Mouse (Mus musculus) heart, embryonic 10.5 days (tissue): ENCODE measurements around the gene Pkdrej. TPM values are rescaled to one million over a fixed set of nuclear protein-coding genes. Genes with fewer than 3 reads are reported as not detected.
"Not testable (repeated sequence)": the region's sequence is repeated elsewhere in the genome, so short reads cannot be mapped to it uniquely, and the experiment has no call there.

Source experiments
- DNase-seq: peaks from one replicate; pipeline ENCODE4 v3.0.0-alpha.2; 2017; ENCODE audit warnings: low spot score
- H3K27ac ChIP-seq: fragments of 300-500 bp; sonication (generic); 2 replicates; pipeline ENCODE4 v1.5.1; 2016; ENCODE audit warnings: mild to moderate bottlenecking
- H3K27me3 ChIP-seq: fragments of 300-500 bp; sonication (generic); 2 replicates; pipeline ENCODE4 v1.6.1; 2016; ENCODE audit warnings: mild to moderate bottlenecking; ENCODE audit not compliant: poor library complexity, insufficient read depth, severe bottlenecking
- H3K36me3 ChIP-seq: fragments of 300-500 bp; sonication (generic); 2 replicates; pipeline ENCODE4 v1.6.1; 2016; ENCODE audit warnings: mild to moderate bottlenecking, moderate library complexity
- H3K4me1 ChIP-seq: fragments of 300-500 bp; sonication (generic); 2 replicates; pipeline ENCODE4 v1.6.1; 2016; ENCODE audit warnings: mild to moderate bottlenecking
- H3K4me3 ChIP-seq: fragments of 300-500 bp; sonication (generic); 2 replicates; pipeline ENCODE4 v1.5.1; 2016; ENCODE audit warnings: mild to moderate bottlenecking, moderate library complexity
- H3K9me3 ChIP-seq: fragments of 300-500 bp; sonication (generic); 2 replicates; pipeline ENCODE4 v1.6.1; 2016; ENCODE audit warnings: mild to moderate bottlenecking, moderate library complexity
- WGBS: fragments of 180-500 bp; shearing (Covaris S2); methylation state at CpG from one replicate; pipeline ENCODE4 v1.1.7; 2016; 5-methylcytosine and 5-hydroxymethylcytosine counted together
- polyA plus RNA-seq: library from polyadenylated mRNA; unstranded; fragments of >200 nt; fragmentation: Nextera tagmentation; extraction: Ambion mirVana; gene quantifications from 2 replicates; pipeline ENCODE4 v1.2.1, GENCODE M21; 2016

Pkdrej gene
- polyA plus RNA-seq, 1 experiment from 2014 or later = 0.13 TPM

DNA sequence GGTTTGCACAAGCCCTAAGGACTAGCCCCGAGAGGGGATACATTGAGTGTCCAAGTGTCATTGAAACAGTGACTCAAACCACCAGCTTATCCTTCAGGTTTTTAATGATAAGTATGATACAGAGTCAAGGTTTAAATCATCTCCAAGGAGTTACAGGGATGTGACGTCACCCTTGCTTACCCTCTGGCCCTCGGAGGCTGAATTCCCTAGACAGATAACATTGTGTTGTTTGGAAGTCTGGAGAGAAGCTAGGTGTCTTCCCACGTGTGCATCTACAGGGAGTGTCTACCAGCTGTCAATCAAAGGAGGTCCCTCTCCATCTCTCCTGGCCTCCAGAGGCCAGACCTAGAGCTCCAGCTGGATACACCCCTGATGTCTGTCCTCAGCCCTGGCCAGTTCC, 14.6 kb downstream of the Pkdrej start:
- Histone ChIP-seq H3K4me3 (no peak overlapping the region), H3K9me3 (no peaks in the 10 kb centered on the region), H3K36me3 (peaks cover 9% of the 10 kb centered on the region; the same call in 1 of the 2 replicates), H3K27me3 (no peaks in the 10 kb centered on the region), H3K27ac (no peak overlapping the region), H3K4me1 (peaks cover 8% of the 10 kb centered on the region)
- WGBS = 58% methylated on average over 4 of the region's 4 CpGs
- no peak for DNase-seq

DNA sequence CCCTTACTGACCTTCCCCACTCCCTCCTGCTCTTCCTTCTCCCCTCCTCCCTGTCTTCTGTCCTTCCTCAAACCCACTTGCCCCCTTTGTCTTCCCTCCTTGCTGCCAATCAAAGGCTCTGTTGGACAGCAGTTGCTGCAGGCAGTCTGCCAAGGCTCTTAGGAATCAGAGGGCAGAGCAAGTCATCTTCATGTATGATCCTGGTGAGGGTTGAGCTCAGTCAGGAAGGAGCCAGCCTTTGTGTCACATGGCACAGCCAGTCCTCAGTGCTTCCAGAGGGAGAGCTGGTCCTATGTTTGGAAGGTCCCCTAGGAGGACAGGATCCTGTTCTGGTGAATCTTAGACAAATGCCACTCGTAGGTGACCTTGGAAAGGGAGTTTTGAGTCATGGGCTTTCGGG, 18.6 kb downstream of the Pkdrej start:
- H3K27ac ChIP-seq = no peak overlapping the region
- no peaks in the 10 kb centered on the region for H3K9me3 ChIP-seq
- peak; percentile 7 for DNase-seq
- H3K27me3 ChIP-seq = no peaks in the 10 kb centered on the region; the same call in 1 of the 2 replicates
- H3K36me3 ChIP-seq = peaks cover 9% of the 10 kb centered on the region; the same call in 1 of the 2 replicates
- 74% methylated on average over 2 of the region's 2 CpGs for WGBS
- no peaks in the 10 kb centered on the region for H3K4me1 ChIP-seq
- no peak overlapping the region for H3K4me3 ChIP-seq

DNA sequence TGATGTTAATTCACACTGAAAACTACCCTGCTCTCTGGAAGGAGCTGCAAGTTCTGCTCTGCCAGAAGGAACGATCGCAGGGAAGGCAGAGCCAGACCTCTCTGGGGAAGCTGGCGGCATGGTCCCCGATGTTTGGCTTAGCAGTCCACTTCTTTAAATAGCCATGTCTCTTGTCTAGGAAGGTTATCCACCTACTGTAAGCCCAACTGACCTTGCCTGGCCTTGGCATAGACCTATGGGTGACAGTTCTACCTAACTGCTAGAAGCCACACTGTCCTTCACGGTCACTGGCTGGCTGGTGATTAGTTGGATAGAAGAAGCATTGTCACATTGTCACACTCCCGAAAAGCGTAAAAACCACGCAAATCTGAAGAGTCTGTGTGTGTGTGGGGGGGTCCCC, 22.9 kb downstream of the Pkdrej start:
- no peaks in the 10 kb centered on the region for H3K36me3 ChIP-seq
- WGBS = 83% methylated on average over 8 of the region's 8 CpGs
- H3K4me3 ChIP-seq = no peak overlapping the region
- no peaks in the 10 kb centered on the region for H3K9me3 ChIP-seq
- H3K4me1 ChIP-seq = no peaks in the 10 kb centered on the region
- DNase-seq = peak; percentile 46
- no peak overlapping the region for H3K27ac ChIP-seq
- no peaks in the 10 kb centered on the region; the same call in 1 of the 2 replicates for H3K27me3 ChIP-seq

DNA sequence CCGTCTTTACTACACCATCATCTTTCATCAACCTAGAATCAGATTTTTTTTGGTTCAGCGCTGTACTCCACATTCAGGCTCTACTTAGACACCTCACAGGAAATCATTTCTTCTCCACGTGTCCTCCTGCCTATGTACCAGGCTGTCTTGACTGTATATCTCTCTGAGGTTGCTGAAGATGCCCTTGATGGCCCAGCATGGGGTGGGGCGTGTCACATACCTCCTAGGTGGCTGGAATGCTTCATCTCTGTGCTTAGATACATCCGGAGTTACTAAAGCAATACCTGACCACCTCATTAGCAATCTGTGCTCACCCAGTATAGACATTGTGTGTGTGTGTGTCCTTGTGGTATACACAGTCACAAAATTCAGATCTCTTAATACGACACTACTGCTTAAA, 26.0 kb downstream of the Pkdrej start:
- H3K36me3 ChIP-seq = no peaks in the 10 kb centered on the region
- no peak overlapping the region for H3K4me3 ChIP-seq
- DNase-seq = no peak
- H3K9me3 ChIP-seq = no peaks in the 10 kb centered on the region
- no peaks in the 10 kb centered on the region for H3K27me3 ChIP-seq
- WGBS = 73% methylated on average over 6 of the region's 6 CpGs
- no peaks in the 10 kb centered on the region for H3K4me1 ChIP-seq
- H3K27ac ChIP-seq = no peak overlapping the region

DNA sequence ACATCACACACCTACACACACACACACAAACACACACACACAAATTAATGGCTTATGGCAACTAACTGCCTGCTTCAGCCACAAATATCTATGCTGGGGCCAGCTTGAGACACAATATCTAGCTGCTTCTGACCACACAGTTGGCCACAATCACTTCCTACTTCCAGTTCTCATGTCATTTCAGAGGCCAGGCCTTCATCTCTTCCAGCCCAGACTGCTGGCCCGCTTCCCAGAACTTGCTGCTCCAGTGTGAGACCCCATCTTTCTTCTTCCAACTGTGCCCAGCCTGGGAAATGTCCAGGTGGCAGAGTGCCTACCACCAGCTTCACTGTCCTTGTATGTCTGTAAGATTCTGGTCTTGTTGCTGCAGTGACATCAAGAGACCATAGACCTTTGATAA, 28.7 kb downstream of the Pkdrej start:
- H3K4me3 ChIP-seq = no peak overlapping the region
- no peak for DNase-seq
- no peaks in the 10 kb centered on the region for H3K27me3 ChIP-seq
- H3K9me3 ChIP-seq = no peaks in the 10 kb centered on the region
- 77% methylated on average over 1 of the region's 1 CpGs for WGBS
- H3K36me3 ChIP-seq = no peaks in the 10 kb centered on the region
- no peaks in the 10 kb centered on the region; the same call in 1 of the 2 replicates for H3K4me1 ChIP-seq
- no peak overlapping the region for H3K27ac ChIP-seq

DNA sequence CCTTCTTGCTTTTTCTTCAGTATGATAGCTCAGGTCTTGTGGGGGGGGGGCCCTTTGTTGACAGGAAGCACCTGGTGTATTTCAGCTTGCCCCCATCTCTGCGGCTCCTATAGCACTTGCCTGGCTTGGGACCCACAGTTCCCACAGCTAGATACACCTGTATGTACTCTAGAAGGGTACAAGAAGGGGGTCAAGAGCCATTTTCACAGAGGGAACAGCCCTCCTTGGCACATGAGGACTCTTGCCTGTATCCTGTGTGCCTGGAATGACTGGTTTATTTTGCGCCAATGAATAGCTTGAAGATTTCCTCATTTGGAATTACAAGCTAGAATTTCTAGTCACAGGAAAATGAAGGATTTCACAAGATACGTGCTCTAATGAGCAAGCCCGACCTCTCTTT, 30.1 kb downstream of the Pkdrej start:
- Histone ChIP-seq H3K4me1 (no peaks in the 10 kb centered on the region; the same call in 1 of the 2 replicates), H3K4me3 (no peak overlapping the region), H3K36me3 (no peaks in the 10 kb centered on the region), H3K27me3 (no peaks in the 10 kb centered on the region), H3K9me3 (no peaks in the 10 kb centered on the region), H3K27ac (no peak overlapping the region)
- 81% methylated on average over 4 of the region's 4 CpGs for WGBS
- DNase-seq = peak; percentile 38

DNA sequence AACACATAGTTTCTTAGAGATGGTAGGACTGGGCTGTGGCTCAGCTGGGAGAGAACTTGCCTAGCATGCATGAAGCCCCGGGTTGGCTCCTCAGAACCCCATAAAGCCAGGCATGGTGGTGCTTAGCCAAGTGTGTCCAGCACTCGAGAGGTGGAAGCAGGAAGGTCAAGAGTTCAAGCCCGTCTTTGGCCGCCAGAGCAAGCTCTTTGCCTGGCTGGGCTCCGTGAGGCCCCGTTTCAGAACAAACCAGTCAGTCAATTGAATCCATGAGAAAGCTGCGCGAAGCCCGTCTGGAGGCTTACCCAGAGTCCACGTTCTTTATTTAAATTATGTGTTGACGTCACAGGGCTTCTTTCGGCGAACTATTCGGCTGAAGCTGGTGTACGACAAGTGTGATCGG, 32.9 kb downstream of the Pkdrej start:
- no peak overlapping the region for H3K27ac ChIP-seq
- WGBS = 73% methylated on average over 16 of the region's 16 CpGs
- no peak overlapping the region for H3K4me3 ChIP-seq
- no peaks in the 10 kb centered on the region for H3K9me3 ChIP-seq
- H3K27me3 ChIP-seq = no peaks in the 10 kb centered on the region
- peak; percentile 67 for DNase-seq
- H3K4me1 ChIP-seq = no peaks in the 10 kb centered on the region; the same call in 1 of the 2 replicates
- no peaks in the 10 kb centered on the region for H3K36me3 ChIP-seq

DNA sequence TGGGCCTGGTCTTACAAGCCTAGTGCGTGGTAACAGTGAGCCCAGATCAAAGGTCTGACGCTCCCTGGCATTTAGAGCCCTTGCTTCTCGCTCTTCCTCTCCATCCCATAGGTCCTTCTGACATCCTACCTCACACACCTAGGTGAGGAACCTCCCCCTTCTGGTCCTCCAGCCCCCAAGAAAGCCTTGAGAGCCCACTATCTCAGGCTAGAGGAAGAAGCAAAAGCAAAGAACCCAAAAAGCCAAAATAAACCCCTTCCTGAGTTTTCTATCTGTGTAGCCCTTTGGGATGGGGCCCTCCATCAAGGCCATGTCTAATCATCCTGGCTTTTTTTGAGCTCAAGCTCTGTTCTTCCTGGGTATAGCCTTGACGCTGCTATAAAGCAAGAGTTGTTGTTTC, 33.5 kb downstream of the Pkdrej start:
- DNase-seq = peak; percentile 71
- no peaks in the 10 kb centered on the region; the same call in 1 of the 2 replicates for H3K4me1 ChIP-seq
- no peak overlapping the region for H3K27ac ChIP-seq
- no peaks in the 10 kb centered on the region for H3K27me3 ChIP-seq
- WGBS = 91% methylated on average over 4 of the region's 4 CpGs
- no peaks in the 10 kb centered on the region for H3K36me3 ChIP-seq
- peaks cover 2% of the 10 kb centered on the region; the same call in 1 of the 2 replicates for H3K9me3 ChIP-seq
- H3K4me3 ChIP-seq = no peak overlapping the region

DNA sequence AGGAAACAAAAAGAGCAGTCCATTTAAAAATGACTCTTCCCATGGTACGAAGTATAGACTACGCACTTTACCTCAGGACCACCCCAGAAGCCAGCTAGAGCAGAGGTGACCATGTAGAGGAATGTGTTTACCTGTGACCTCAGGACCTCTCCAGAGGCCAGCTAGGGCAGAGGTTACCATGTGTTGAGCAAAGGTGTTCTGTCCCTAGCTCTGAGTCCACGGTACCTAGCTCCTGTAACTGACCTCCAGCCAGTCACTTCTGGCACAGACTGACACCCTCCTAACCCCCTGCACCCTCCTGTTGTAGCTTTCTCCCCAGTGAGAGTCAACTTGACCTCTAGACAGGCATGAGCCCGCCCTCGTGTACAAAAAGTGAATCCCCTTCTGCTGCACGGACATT, 34.1 kb downstream of the Pkdrej start:
- H3K27ac ChIP-seq = no peak overlapping the region
- peak; percentile 65 for DNase-seq
- peaks cover 2% of the 10 kb centered on the region; the same call in 1 of the 2 replicates for H3K9me3 ChIP-seq
- H3K27me3 ChIP-seq = no peaks in the 10 kb centered on the region
- no peaks in the 10 kb centered on the region for H3K36me3 ChIP-seq
- no peaks in the 10 kb centered on the region; the same call in 1 of the 2 replicates for H3K4me1 ChIP-seq
- no peak overlapping the region for H3K4me3 ChIP-seq
- WGBS = 90% methylated on average over 6 of the region's 6 CpGs

DNA sequence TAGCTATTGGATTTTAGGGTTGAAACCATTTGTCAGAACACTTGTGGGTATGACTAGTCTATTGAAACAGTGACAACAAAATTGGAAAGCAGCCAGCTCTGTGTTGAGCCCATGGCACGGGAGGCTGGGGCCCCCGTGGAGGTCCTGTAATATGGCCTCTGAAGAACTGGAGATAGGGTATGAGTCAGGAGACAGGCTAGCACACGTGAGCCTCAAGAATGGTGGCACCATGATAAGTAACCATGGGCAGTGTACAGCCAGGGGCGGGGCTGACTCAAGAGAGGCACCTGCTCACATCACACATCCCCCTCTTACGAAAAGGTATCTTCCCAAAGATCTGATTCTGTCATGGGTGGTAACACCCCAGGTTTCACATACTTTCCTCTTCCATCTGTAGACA, 34.8 kb downstream of the Pkdrej start:
- Histone ChIP-seq H3K4me1 (no peaks in the 10 kb centered on the region; the same call in 1 of the 2 replicates), H3K9me3 (peaks cover 2% of the 10 kb centered on the region; the same call in 1 of the 2 replicates), H3K27ac (no peak overlapping the region), H3K36me3 (no peaks in the 10 kb centered on the region), H3K27me3 (no peaks in the 10 kb centered on the region), H3K4me3 (no peak overlapping the region)
- WGBS = 68% methylated on average over 5 of the region's 5 CpGs
- DNase-seq = peak; percentile 51

DNA sequence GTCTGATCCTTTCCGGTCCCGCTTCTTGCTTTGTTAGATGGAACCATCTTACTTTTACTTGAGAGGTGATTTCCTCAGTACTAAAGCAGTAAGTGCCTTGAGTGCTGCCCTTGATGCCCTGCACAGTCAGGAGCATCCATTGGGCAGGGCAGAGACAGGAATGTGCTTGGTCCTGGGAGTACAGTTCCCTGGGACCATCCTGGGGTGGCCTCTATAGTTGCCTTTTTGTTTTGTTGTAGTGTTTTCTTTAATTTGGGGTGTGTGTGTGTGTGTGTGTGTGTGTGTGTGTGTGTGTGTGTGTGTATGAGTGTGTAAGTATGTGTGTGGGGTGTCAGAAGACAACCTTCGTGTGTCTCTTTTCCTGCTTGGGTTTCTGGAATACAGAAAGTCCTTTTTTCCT, 37.2 kb downstream of the Pkdrej start:
- H3K36me3 ChIP-seq = no peaks in the 10 kb centered on the region
- H3K27ac ChIP-seq = no peak overlapping the region
- peaks cover 2% of the 10 kb centered on the region; the same call in 1 of the 2 replicates for H3K9me3 ChIP-seq
- WGBS = 94% methylated on average over 3 of the region's 3 CpGs
- H3K4me1 ChIP-seq = no peaks in the 10 kb centered on the region; the same call in 1 of the 2 replicates
- H3K4me3 ChIP-seq = no peak overlapping the region
- DNase-seq = peak; percentile 55
- H3K27me3 ChIP-seq = no peaks in the 10 kb centered on the region

DNA sequence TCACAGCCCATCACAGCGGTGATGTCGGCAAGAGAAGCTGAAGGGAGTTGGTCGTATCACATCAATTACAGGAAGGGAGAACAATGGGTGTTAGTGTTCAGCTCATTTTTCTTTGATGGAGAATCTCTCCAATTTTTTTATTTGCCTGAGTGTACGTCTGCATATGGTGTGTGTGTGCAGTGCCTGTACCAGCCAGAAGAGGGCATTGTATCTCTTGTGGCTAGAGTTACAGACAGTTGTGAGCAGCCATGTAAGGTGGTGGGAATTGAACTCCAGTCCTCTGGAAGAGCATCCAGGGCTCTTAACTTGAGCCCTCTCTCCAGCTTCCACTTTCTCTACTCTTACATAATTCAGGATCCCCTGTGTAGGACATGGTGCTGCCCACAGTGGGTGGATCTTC, 38.4 kb downstream of the Pkdrej start:
- no peaks in the 10 kb centered on the region for H3K4me1 ChIP-seq
- H3K4me3 ChIP-seq = no peak overlapping the region
- WGBS = 88% methylated on average over 4 of the region's 4 CpGs
- no peaks in the 10 kb centered on the region for H3K36me3 ChIP-seq
- no peaks in the 10 kb centered on the region for H3K27me3 ChIP-seq
- peaks cover 2% of the 10 kb centered on the region; the same call in 1 of the 2 replicates for H3K9me3 ChIP-seq
- no peak overlapping the region for H3K27ac ChIP-seq
- DNase-seq = peak; percentile 36

DNA sequence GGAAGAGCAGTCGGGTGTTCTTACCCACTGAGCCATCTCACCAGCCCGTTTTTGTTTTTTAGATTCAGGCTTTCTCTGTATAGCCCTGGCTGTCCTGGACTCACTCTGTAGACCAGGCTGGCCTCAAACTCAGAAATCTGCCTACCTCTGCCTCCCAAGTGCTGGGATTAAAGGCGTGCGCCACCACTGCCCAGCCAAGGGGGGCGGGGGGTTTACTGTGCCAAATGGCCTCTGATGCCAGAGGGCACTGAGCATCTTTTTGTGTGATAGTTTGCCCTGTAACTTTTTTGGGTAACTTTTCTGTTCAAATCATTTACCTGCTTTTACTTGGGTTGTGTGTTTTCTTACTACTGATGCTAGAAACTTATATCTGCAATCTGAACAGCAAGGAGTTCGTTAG, 42.6 kb downstream of the Pkdrej start:
- not testable (repeated sequence) for H3K4me1 ChIP-seq, H3K36me3 ChIP-seq, H3K27ac ChIP-seq, DNase-seq, H3K27me3 ChIP-seq, H3K4me3 ChIP-seq, H3K9me3 ChIP-seq
- WGBS = 86% methylated on average over 6 of the region's 6 CpGs

DNA sequence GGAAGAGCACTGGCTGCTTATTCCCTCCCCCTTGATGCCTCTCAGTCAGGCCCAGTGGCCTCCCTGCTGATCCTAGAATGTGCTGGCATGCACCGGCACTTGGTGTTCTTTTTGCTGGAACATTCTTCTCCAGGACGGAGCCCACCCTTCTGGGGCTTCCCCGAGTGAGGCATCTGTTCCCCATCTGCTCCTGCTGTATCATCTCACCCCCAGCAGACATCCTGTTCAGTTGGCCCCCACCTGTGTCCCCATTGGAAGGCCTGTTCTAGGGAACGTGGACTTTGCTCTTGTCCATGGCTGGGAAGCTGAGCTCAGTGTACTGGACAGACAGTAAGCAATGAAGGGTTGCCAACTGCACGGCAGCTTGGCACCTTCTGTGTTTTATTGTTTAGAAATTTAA, 44.8 kb downstream of the Pkdrej start:
- no peak for DNase-seq
- no peak overlapping the region for H3K4me3 ChIP-seq
- no peaks in the 10 kb centered on the region for H3K4me1 ChIP-seq
- no peaks in the 10 kb centered on the region for H3K9me3 ChIP-seq
- no peaks in the 10 kb centered on the region for H3K27me3 ChIP-seq
- no peaks in the 10 kb centered on the region for H3K36me3 ChIP-seq
- 78% methylated on average over 5 of the region's 5 CpGs for WGBS
- no peak overlapping the region for H3K27ac ChIP-seq
